Mouse (Mus musculus) kidney, adult 2 months (tissue): Measurements from ENCODE around the gene Lekr1. TPM values are rescaled to one million over a fixed set of nuclear protein-coding genes. Genes with fewer than 3 reads are reported as not detected.

Experiments used
- DNase-seq: peaks from one replicate; pipeline ENCODE4 v3.0.0; 2021
- H3K27ac ChIP-seq: fragments of 200-500 bp; 2 replicates; pipeline ENCODE4 v1.5.1; 2012; ENCODE audit warnings: low read depth, low read length, control low read depth, inconsistent platforms; ENCODE audit not compliant: insufficient read depth
- H3K27me3 ChIP-seq: fragments of 200-500 bp; replicated peaks from 2 replicates; pipeline ENCODE4 v1.6.1; 2012; ENCODE audit warnings: mild to moderate bottlenecking, moderate library complexity, low read length, inconsistent platforms; ENCODE audit not compliant: control insufficient read depth, insufficient read depth
- H3K36me3 ChIP-seq: fragments of 200-500 bp; 2 replicates; pipeline ENCODE4 v1.6.1; 2012; ENCODE audit warnings: mild to moderate bottlenecking, moderate library complexity, low read length, inconsistent platforms; ENCODE audit not compliant: control insufficient read depth, insufficient read depth
- H3K4me1 ChIP-seq: fragments of 200-500 bp; 2 replicates; pipeline ENCODE4 v1.6.1; 2011; ENCODE audit warnings: low read length; ENCODE audit not compliant: control insufficient read depth, insufficient read depth
- H3K4me3 ChIP-seq: fragments of 200-500 bp; 2 replicates; pipeline ENCODE4 v1.5.1; 2011; ENCODE audit warnings: mild to moderate bottlenecking, low read depth, low read length, control low read depth; ENCODE audit not compliant: insufficient read depth
- CTCF ChIP-seq: fragments of 200-500 bp; conservative IDR thresholded peaks from 2 replicates; pipeline ENCODE4 v1.5.1; 2011; ENCODE audit warnings: low read depth, mild to moderate bottlenecking, control low read depth, low read length, moderate library complexity, mixed read lengths; ENCODE audit not compliant: insufficient read depth, insufficient read length
- POLR2A ChIP-seq: fragments of 200-500 bp; IDR thresholded peaks from one replicate; pipeline ENCODE4 v1.6.1; 2011; ENCODE audit warnings: low read depth, low read length, control low read depth
- WGBS: fragments of 180-500 bp; shearing (Covaris S2); methylation state at CpG from one replicate; pipeline ENCODE4 v1.1.7; 2018; 5-methylcytosine and 5-hydroxymethylcytosine counted together
- polyA plus RNA-seq: library from polyadenylated mRNA; depleted of rRNA; stranded (reverse); fragments of >200 nt; gene quantifications from 2 replicates; pipeline ENCODE4 v1.2.3, GENCODE M21; 2012

Lekr1 gene
- polyA plus RNA-seq, 1 experiment, result 1.7 TPM

- DNase-seq, result no peak
These were observed 38.9 kb upstream of the Lekr1 start for GRCm38 (mm10) chr3:65627021-65627706.

GRCm38 (mm10) chr3:65627707-65628028 lies 38.4 kb upstream of the Lekr1 start:
- H3K36me3 ChIP-seq, result no peaks in the 10 kb centered on the region
- no peak for DNase-seq
- no peaks in the 10 kb centered on the region for H3K27me3 ChIP-seq
- no peak overlapping the region for H3K4me3 ChIP-seq
- TF ChIP-seq CTCF (no peak), POLR2A (no peak)
- H3K27ac ChIP-seq, result no peak overlapping the region
- H3K4me1 ChIP-seq, result no peaks in the 10 kb centered on the region
- 91% methylated on average over 2 of the region's 2 CpGs for WGBS

More at GRCm38 (mm10) chr3:65627021-65627706, 38.9 kb upstream of the Lekr1 start:
- 93% methylated on average over 6 of the region's 6 CpGs for WGBS
- Histone ChIP-seq H3K4me1 (no peaks in the 10 kb centered on the region), H3K27me3 (no peaks in the 10 kb centered on the region), H3K27ac (no peak overlapping the region), H3K4me3 (no peak overlapping the region), H3K36me3 (no peaks in the 10 kb centered on the region)
- TF ChIP-seq CTCF, result no peak
- no peak for TF ChIP-seq POLR2A

GRCm38 (mm10) chr3:65629565-65630112 lies 36.4 kb upstream of the Lekr1 start:
- Histone ChIP-seq H3K4me3 (no peak overlapping the region), H3K36me3 (no peaks in the 10 kb centered on the region), H3K27ac (no peak overlapping the region), H3K4me1 (no peaks in the 10 kb centered on the region), H3K27me3 (no peaks in the 10 kb centered on the region)
- TF ChIP-seq CTCF, result no peak
- WGBS, result 70% methylated on average over 9 of the region's 9 CpGs
- DNase-seq, result no peak

GRCm38 (mm10) chr3:65633604-65634003 lies 32.4 kb upstream of the Lekr1 start:
- 68% methylated on average over 4 of the region's 4 CpGs for WGBS
- no peaks in the 10 kb centered on the region for H3K27me3 ChIP-seq
- no peak overlapping the region for H3K27ac ChIP-seq
- no peak for DNase-seq
- TF ChIP-seq POLR2A (no peak), CTCF (no peak)
- H3K4me1 ChIP-seq, result no peaks in the 10 kb centered on the region
- H3K36me3 ChIP-seq, result no peaks in the 10 kb centered on the region
- no peak overlapping the region for H3K4me3 ChIP-seq

GRCm38 (mm10) chr3:65635983-65636382 lies 30.0 kb upstream of the Lekr1 start:
- 37% methylated on average over 9 of the region's 9 CpGs for WGBS

GRCm38 (mm10) chr3:65637313-65637712 lies 28.7 kb upstream of the Lekr1 start:
- no peak for DNase-seq
- no peaks in the 10 kb centered on the region for H3K4me1 ChIP-seq
- no peak overlapping the region for H3K27ac ChIP-seq
- H3K4me3 ChIP-seq, result no peak overlapping the region
- no peaks in the 10 kb centered on the region for H3K36me3 ChIP-seq
- 70% methylated on average over 7 of the region's 7 CpGs for WGBS
- no peaks in the 10 kb centered on the region for H3K27me3 ChIP-seq
- TF ChIP-seq POLR2A (no peak), CTCF (no peak)

More at GRCm38 (mm10) chr3:65635983-65636382, 30.0 kb upstream of the Lekr1 start:
- H3K36me3 ChIP-seq, result no peaks in the 10 kb centered on the region
- DNase-seq, result no peak
- H3K4me1 ChIP-seq, result no peaks in the 10 kb centered on the region
- no peaks in the 10 kb centered on the region for H3K27me3 ChIP-seq
- no peak overlapping the region for H3K27ac ChIP-seq
- no peak overlapping the region for H3K4me3 ChIP-seq
- TF ChIP-seq CTCF, result no peak
- TF ChIP-seq POLR2A, result no peak

- no peak overlapping the region for H3K4me3 ChIP-seq
- DNase-seq, result no peak
- WGBS, result 81% methylated on average over 11 of the region's 11 CpGs
- H3K27me3 ChIP-seq, result no peaks in the 10 kb centered on the region
- H3K4me1 ChIP-seq, result no peaks in the 10 kb centered on the region
- no peak overlapping the region for H3K27ac ChIP-seq
- no peak for TF ChIP-seq CTCF
- no peak for TF ChIP-seq POLR2A
- no peaks in the 10 kb centered on the region for H3K36me3 ChIP-seq
These were observed 27.1 kb upstream of the Lekr1 start for GRCm38 (mm10) chr3:65638896-65639295.
